Mouse (Mus musculus) kidney, embryonic 15.5 days (tissue): ENCODE data around the gene Rgs12. TPM values are rescaled to one million over a fixed set of nuclear protein-coding genes. Genes with fewer than 3 reads are reported as not detected.

Source experiments
- ATAC-seq: fragments of 200-750 bp; cut with Nextera tagmentation; replicated peaks from 2 replicates; pipeline ENCODE4 v1.8.0; 2017; ENCODE audit warnings: moderate TSS enrichment; ENCODE audit not compliant: low FRiP score
- H3K27ac ChIP-seq: fragments of 300-500 bp; sonication (generic); 2 replicates; pipeline ENCODE4 v1.5.1; 2015; ENCODE audit warnings: mild to moderate bottlenecking, inconsistent platforms
- H3K27me3 ChIP-seq: fragments of 300-500 bp; sonication (generic); 2 replicates; pipeline ENCODE4 v1.6.1; 2015; ENCODE audit warnings: inconsistent platforms
- H3K36me3 ChIP-seq: fragments of 300-500 bp; sonication (generic); 2 replicates; pipeline ENCODE4 v1.6.1; 2015; ENCODE audit warnings: inconsistent platforms
- H3K4me1 ChIP-seq: fragments of 300-500 bp; sonication (generic); 2 replicates; pipeline ENCODE4 v1.6.1; 2015; ENCODE audit warnings: inconsistent platforms
- H3K4me2 ChIP-seq: fragments of 300-500 bp; sonication (generic); 2 replicates; pipeline ENCODE4 v1.6.1; 2015; ENCODE audit warnings: moderate library complexity, mild to moderate bottlenecking, inconsistent platforms
- H3K4me3 ChIP-seq: fragments of 300-500 bp; sonication (generic); replicated peaks from 2 replicates; pipeline ENCODE4 v1.5.1; 2015; ENCODE audit warnings: mild to moderate bottlenecking, inconsistent platforms
- H3K9ac ChIP-seq: fragments of 300-500 bp; sonication (generic); 2 replicates; pipeline ENCODE4 v1.6.1; 2015; ENCODE audit warnings: mild to moderate bottlenecking, inconsistent platforms
- H3K9me3 ChIP-seq: fragments of 300-500 bp; sonication (generic); replicated peaks from 2 replicates; pipeline ENCODE4 v1.6.1; 2016; ENCODE audit warnings: inconsistent platforms
- WGBS: fragments of 180-500 bp; shearing (Covaris S2); methylation state at CpG from one replicate; pipeline ENCODE4 v1.1.7; 2015; ENCODE audit warnings: mixed read lengths; 5-methylcytosine and 5-hydroxymethylcytosine counted together
- polyA plus RNA-seq: library from polyadenylated mRNA; unstranded; fragments of >200 nt; fragmentation: Nextera tagmentation; extraction: Ambion mirVana; gene quantifications from 2 replicates; pipeline ENCODE4 v1.2.1, GENCODE M21; 2015

The Rgs12 gene
- polyA plus RNA-seq, 1 experiment from 2014 or later, result 35.2 TPM

- ATAC-seq, result no peak
- WGBS, result 75% methylated on average over 6 of the region's 6 CpGs
- Histone ChIP-seq H3K4me3 (no peak overlapping the region), H3K4me1 (peaks cover 14% of the 10 kb centered on the region), H3K9ac (no peak overlapping the region), H3K4me2 (no peak overlapping the region), H3K36me3 (peaks cover 14% of the 10 kb centered on the region; the same call in 1 of the 2 replicates), H3K9me3 (no peaks in the 10 kb centered on the region), H3K27ac (no peak overlapping the region), H3K27me3 (no peaks in the 10 kb centered on the region)
Observed at GRCm38 (mm10) chr5:34999281-34999680, 50.0 kb downstream of the Rgs12 start.

- Histone ChIP-seq H3K9me3 (no peaks in the 10 kb centered on the region), H3K9ac (no peak overlapping the region), H3K4me3 (no peak overlapping the region), H3K4me1 (peaks cover 20% of the 10 kb centered on the region), H3K36me3 (peaks cover 9% of the 10 kb centered on the region; the same call in 1 of the 2 replicates), H3K27ac (no peak overlapping the region), H3K4me2 (no peak overlapping the region), H3K27me3 (no peaks in the 10 kb centered on the region)
- no peak for ATAC-seq
Observed at GRCm38 (mm10) chr5:35000323-35000722, 51.1 kb downstream of the Rgs12 start.

- no peak overlapping the region for H3K27ac ChIP-seq
- 74% methylated on average over 3 of the region's 3 CpGs for WGBS
- no peaks in the 10 kb centered on the region for H3K9me3 ChIP-seq
- H3K27me3 ChIP-seq, result no peaks in the 10 kb centered on the region
- peaks cover 20% of the 10 kb centered on the region for H3K4me1 ChIP-seq
- no peak overlapping the region for H3K4me2 ChIP-seq
- peaks cover 9% of the 10 kb centered on the region; the same call in 1 of the 2 replicates for H3K36me3 ChIP-seq
- no peak for ATAC-seq
- no peak overlapping the region for H3K4me3 ChIP-seq
- no peak overlapping the region for H3K9ac ChIP-seq
Observed at GRCm38 (mm10) chr5:35001144-35001543, 51.9 kb downstream of the Rgs12 start.

- 57% methylated on average over 7 of the region's 7 CpGs for WGBS
- no peak overlapping the region for H3K4me2 ChIP-seq
- H3K27me3 ChIP-seq, result no peaks in the 10 kb centered on the region
- peaks cover 20% of the 10 kb centered on the region for H3K4me1 ChIP-seq
- no peak overlapping the region for H3K9ac ChIP-seq
- no peak for ATAC-seq
- no peaks in the 10 kb centered on the region for H3K9me3 ChIP-seq
- H3K36me3 ChIP-seq, result peaks cover 11% of the 10 kb centered on the region; the same call in 1 of the 2 replicates
- H3K4me3 ChIP-seq, result no peak overlapping the region
- peak overlapping the region; percentile 56; the same call in 1 of the 2 replicates for H3K27ac ChIP-seq
Observed at GRCm38 (mm10) chr5:35003611-35004162, 54.4 kb downstream of the Rgs12 start.

- Histone ChIP-seq H3K4me3 (no peak overlapping the region), H3K4me2 (no peak overlapping the region)
- 79% methylated on average over 2 of the region's 2 CpGs for WGBS
Observed at GRCm38 (mm10) chr5:35004769-35005168, 55.5 kb downstream of the Rgs12 start.

GRCm38 (mm10) chr5:35005659-35006058, 56.4 kb downstream of the Rgs12 start:
- no peak overlapping the region for H3K4me2 ChIP-seq
- H3K4me3 ChIP-seq, result no peak overlapping the region
- ATAC-seq, result no peak
- 86% methylated on average over 3 of the region's 3 CpGs for WGBS
- H3K27ac ChIP-seq, result no peak overlapping the region
- H3K9ac ChIP-seq, result no peak overlapping the region
- H3K9me3 ChIP-seq, result no peaks in the 10 kb centered on the region
- no peaks in the 10 kb centered on the region for H3K27me3 ChIP-seq
- H3K4me1 ChIP-seq, result peaks cover 20% of the 10 kb centered on the region
- H3K36me3 ChIP-seq, result peaks cover 16% of the 10 kb centered on the region; the same call in 1 of the 2 replicates

More at GRCm38 (mm10) chr5:35004769-35005168, 55.5 kb downstream of the Rgs12 start:
- H3K27ac ChIP-seq, result 0 out of 2 replicates have a peak overlapping the region, but pooled peaks have one; percentile 24
- H3K9me3 ChIP-seq, result no peaks in the 10 kb centered on the region
- peaks cover 16% of the 10 kb centered on the region; the same call in 1 of the 2 replicates for H3K36me3 ChIP-seq
- no peak overlapping the region for H3K9ac ChIP-seq
- ATAC-seq, result no peak
- peaks cover 20% of the 10 kb centered on the region for H3K4me1 ChIP-seq
- H3K27me3 ChIP-seq, result no peaks in the 10 kb centered on the region

- no peak for ATAC-seq
- no peak overlapping the region for H3K4me2 ChIP-seq
- H3K9ac ChIP-seq, result no peak overlapping the region
- H3K4me3 ChIP-seq, result no peak overlapping the region
- WGBS, result 67% methylated on average over 2 of the region's 2 CpGs
- H3K9me3 ChIP-seq, result no peaks in the 10 kb centered on the region
- H3K4me1 ChIP-seq, result peaks cover 20% of the 10 kb centered on the region
- H3K27me3 ChIP-seq, result no peaks in the 10 kb centered on the region
- no peak overlapping the region for H3K27ac ChIP-seq
- H3K36me3 ChIP-seq, result peaks cover 15% of the 10 kb centered on the region
Observed at GRCm38 (mm10) chr5:35006599-35006998, 57.4 kb downstream of the Rgs12 start.

GRCm38 (mm10) chr5:35009163-35009562, 59.9 kb downstream of the Rgs12 start:
- peaks cover 15% of the 10 kb centered on the region for H3K36me3 ChIP-seq
- ATAC-seq, result no peak
- WGBS, result 89% methylated on average over 4 of the region's 4 CpGs
- H3K9ac ChIP-seq, result no peak overlapping the region
- H3K4me2 ChIP-seq, result no peak overlapping the region
- H3K27me3 ChIP-seq, result no peaks in the 10 kb centered on the region
- H3K9me3 ChIP-seq, result no peaks in the 10 kb centered on the region
- H3K27ac ChIP-seq, result no peak overlapping the region
- no peak overlapping the region for H3K4me3 ChIP-seq
- peaks cover 9% of the 10 kb centered on the region for H3K4me1 ChIP-seq

- H3K9ac ChIP-seq, result no peak overlapping the region
- H3K4me3 ChIP-seq, result no peak overlapping the region
- H3K4me2 ChIP-seq, result no peak overlapping the region
- no peaks in the 10 kb centered on the region for H3K27me3 ChIP-seq
- peaks cover 17% of the 10 kb centered on the region for H3K36me3 ChIP-seq
- H3K27ac ChIP-seq, result no peak overlapping the region
- no peaks in the 10 kb centered on the region for H3K9me3 ChIP-seq
- WGBS, result 73% methylated on average over 5 of the region's 5 CpGs
- 0 out of 2 replicates have a peak, but pooled peaks cover 3% of the 10 kb centered on the region for H3K4me1 ChIP-seq
- ATAC-seq, result no peak
Observed at GRCm38 (mm10) chr5:35010656-35011055, 61.4 kb downstream of the Rgs12 start.

- no peak overlapping the region for H3K27ac ChIP-seq
- 96% methylated on average over 6 of the region's 6 CpGs for WGBS
- H3K4me3 ChIP-seq, result no peak overlapping the region
- H3K4me2 ChIP-seq, result no peak overlapping the region
- no peak overlapping the region for H3K9ac ChIP-seq
- H3K27me3 ChIP-seq, result no peaks in the 10 kb centered on the region
- H3K36me3 ChIP-seq, result peaks cover 18% of the 10 kb centered on the region
- H3K9me3 ChIP-seq, result no peaks in the 10 kb centered on the region
- H3K4me1 ChIP-seq, result 0 out of 2 replicates have a peak, but pooled peaks cover 3% of the 10 kb centered on the region
- ATAC-seq, result no peak
Observed at GRCm38 (mm10) chr5:35011156-35011923, 62.1 kb downstream of the Rgs12 start.

GRCm38 (mm10) chr5:35014036-35014435, 64.8 kb downstream of the Rgs12 start:
- peaks cover 10% of the 10 kb centered on the region for H3K36me3 ChIP-seq
- ATAC-seq, result no peak
- 0 out of 2 replicates have a peak, but pooled peaks cover 3% of the 10 kb centered on the region for H3K4me1 ChIP-seq
- no peaks in the 10 kb centered on the region for H3K9me3 ChIP-seq
- H3K27ac ChIP-seq, result no peak overlapping the region
- no peak overlapping the region for H3K4me2 ChIP-seq
- H3K4me3 ChIP-seq, result no peak overlapping the region
- no peak overlapping the region for H3K9ac ChIP-seq
- no peaks in the 10 kb centered on the region for H3K27me3 ChIP-seq
- WGBS, result 76% methylated on average over 6 of the region's 6 CpGs

GRCm38 (mm10) chr5:35019673-35020300, 70.5 kb downstream of the Rgs12 start:
- 81% methylated on average over 9 of the region's 9 CpGs for WGBS
- no peaks in the 10 kb centered on the region for H3K9me3 ChIP-seq
- no peak overlapping the region for H3K4me2 ChIP-seq
- H3K27me3 ChIP-seq, result no peaks in the 10 kb centered on the region
- ATAC-seq, result no peak
- H3K27ac ChIP-seq, result no peak overlapping the region
- H3K4me3 ChIP-seq, result no peak overlapping the region
- H3K9ac ChIP-seq, result no peak overlapping the region
- H3K36me3 ChIP-seq, result peaks cover 50% of the 10 kb centered on the region
- no peaks in the 10 kb centered on the region for H3K4me1 ChIP-seq
